Mouse (Mus musculus): ENCODE data around the gene Polm.
"Not testable (repeated sequence)": the region's sequence is repeated elsewhere in the genome, so short reads cannot be mapped to it uniquely, and the experiment has no call there.

Gene Polm

GRCm38 (mm10) chr11:5825432-5825831 lies 12.4 kb downstream of the Polm start:
- in situ Hi-C loops (cut with MboI; ENCODE audit: low pct_unique_long_range_greater_than_20kb in 1 of 2, low sequenced_read_pairs in 2 of 2, unreplicated experiment in 1 of 2): no loop called here

- in situ Hi-C loops (cut with MboI; ENCODE audit: low pct_unique_long_range_greater_than_20kb in 1 of 2, low sequenced_read_pairs in 2 of 2, unreplicated experiment in 1 of 2): no loop called here
Measured at GRCm38 (mm10) chr11:5819223-5819622, 18.6 kb downstream of the Polm start.

- in situ Hi-C loops (cut with MboI; ENCODE audit: low pct_unique_long_range_greater_than_20kb in 1 of 2, low sequenced_read_pairs in 2 of 2, unreplicated experiment in 1 of 2): no loop called here
Measured at GRCm38 (mm10) chr11:5813381-5813780, 24.4 kb downstream of the Polm start.

- in situ Hi-C loops (cut with MboI; ENCODE audit: low pct_unique_long_range_greater_than_20kb in 1 of 2, low sequenced_read_pairs in 2 of 2, unreplicated experiment in 1 of 2): not testable (repeated sequence)
Measured at GRCm38 (mm10) chr11:5809487-5809886, 28.3 kb downstream of the Polm start.

GRCm38 (mm10) chr11:5807956-5808355 lies 29.9 kb downstream of the Polm start:
- in situ Hi-C loops (cut with MboI; ENCODE audit: low pct_unique_long_range_greater_than_20kb in 1 of 2, low sequenced_read_pairs in 2 of 2, unreplicated experiment in 1 of 2): no loop called here

GRCm38 (mm10) chr11:5805711-5806110 lies 32.1 kb downstream of the Polm start:
- in situ Hi-C loops (cut with MboI; ENCODE audit: low pct_unique_long_range_greater_than_20kb in 1 of 2, low sequenced_read_pairs in 2 of 2, unreplicated experiment in 1 of 2): no loop called here

- in situ Hi-C loops (cut with MboI; ENCODE audit: low pct_unique_long_range_greater_than_20kb in 1 of 2, low sequenced_read_pairs in 2 of 2, unreplicated experiment in 1 of 2): no loop called here
Measured at GRCm38 (mm10) chr11:5804174-5804573, 33.6 kb downstream of the Polm start.

- in situ Hi-C loops (cut with MboI; ENCODE audit: low pct_unique_long_range_greater_than_20kb in 1 of 2, low sequenced_read_pairs in 2 of 2, unreplicated experiment in 1 of 2): no loop called here
Measured at GRCm38 (mm10) chr11:5803551-5803981, 34.2 kb downstream of the Polm start, which contains the start of gene Pgam2. TSS of gene Pgam2 (minus strand) at chr11:5803733.

- in situ Hi-C loops (cut with MboI; ENCODE audit: low pct_unique_long_range_greater_than_20kb in 1 of 2, low sequenced_read_pairs in 2 of 2, unreplicated experiment in 1 of 2): no loop called here
Measured at GRCm38 (mm10) chr11:5802457-5803217, 35.2 kb downstream of the Polm start.

- in situ Hi-C loops (cut with MboI; ENCODE audit: low pct_unique_long_range_greater_than_20kb in 1 of 2, low sequenced_read_pairs in 2 of 2, unreplicated experiment in 1 of 2): no loop called here
Measured at GRCm38 (mm10) chr11:5802005-5802404, 35.8 kb downstream of the Polm start.

GRCm38 (mm10) chr11:5801511-5801910 lies 36.3 kb downstream of the Polm start:
- in situ Hi-C loops (cut with MboI; ENCODE audit: low pct_unique_long_range_greater_than_20kb in 1 of 2, low sequenced_read_pairs in 2 of 2, unreplicated experiment in 1 of 2): no loop called here

- in situ Hi-C loops (cut with MboI; ENCODE audit: low pct_unique_long_range_greater_than_20kb in 1 of 2, low sequenced_read_pairs in 2 of 2, unreplicated experiment in 1 of 2): no loop called here
Measured at GRCm38 (mm10) chr11:5799621-5800490, 38.0 kb downstream of the Polm start.

GRCm38 (mm10) chr11:5797928-5798327 lies 39.9 kb downstream of the Polm start:
- in situ Hi-C loops (cut with MboI; ENCODE audit: low pct_unique_long_range_greater_than_20kb in 1 of 2, low sequenced_read_pairs in 2 of 2, unreplicated experiment in 1 of 2): no loop called here

GRCm38 (mm10) chr11:5797371-5797770 lies 40.4 kb downstream of the Polm start:
- in situ Hi-C loops (cut with MboI; ENCODE audit: low pct_unique_long_range_greater_than_20kb in 1 of 2, low sequenced_read_pairs in 2 of 2, unreplicated experiment in 1 of 2): no loop called here

GRCm38 (mm10) chr11:5796939-5797338 lies 40.9 kb downstream of the Polm start:
- in situ Hi-C loops (cut with MboI; ENCODE audit: low pct_unique_long_range_greater_than_20kb in 1 of 2, low sequenced_read_pairs in 2 of 2, unreplicated experiment in 1 of 2): no loop called here

- in situ Hi-C loops (cut with MboI; ENCODE audit: low pct_unique_long_range_greater_than_20kb in 1 of 2, low sequenced_read_pairs in 2 of 2, unreplicated experiment in 1 of 2): no loop called here
Measured at GRCm38 (mm10) chr11:5795706-5796105, 42.1 kb downstream of the Polm start.

GRCm38 (mm10) chr11:5795290-5795689 lies 42.5 kb downstream of the Polm start:
- in situ Hi-C loops (cut with MboI; ENCODE audit: low pct_unique_long_range_greater_than_20kb in 1 of 2, low sequenced_read_pairs in 2 of 2, unreplicated experiment in 1 of 2): no loop called here

GRCm38 (mm10) chr11:5790431-5790830 lies 47.4 kb downstream of the Polm start:
- in situ Hi-C loops (cut with MboI; ENCODE audit: low pct_unique_long_range_greater_than_20kb in 1 of 2, low sequenced_read_pairs in 2 of 2, unreplicated experiment in 1 of 2): no loop called here

GRCm38 (mm10) chr11:5789754-5790333 lies 48.0 kb downstream of the Polm start:
- in situ Hi-C loops (cut with MboI; ENCODE audit: low pct_unique_long_range_greater_than_20kb in 1 of 2, low sequenced_read_pairs in 2 of 2, unreplicated experiment in 1 of 2): loop anchor here in 1 of 2 experiments (10.0 kb wide), 1 partner anchor 305 kb away; no protein-coding TSS in a partner anchor

All from mouse embryonic stem cell (cell line).